Mouse (Mus musculus) brain, embryonic 14.5 days (tissue): ENCODE results near the gene Lyl1.

Source experiments
- CTCF ChIP-seq: fragments of 200-500 bp; IDR thresholded peaks from 2 replicates; pipeline ENCODE4 v1.5.1; 2012; ENCODE audit warnings: inconsistent platforms, mild to moderate bottlenecking, moderate library complexity, borderline replicate concordance; ENCODE audit not compliant: insufficient read depth, insufficient read length; ENCODE audit errors: extremely low read depth
- POLR2A ChIP-seq: fragments of 200-500 bp; IDR thresholded peaks from 2 replicates; pipeline ENCODE4 v1.6.1; 2012; ENCODE audit warnings: mild to moderate bottlenecking, inconsistent platforms, borderline replicate concordance; ENCODE audit not compliant: poor library complexity, insufficient read depth, insufficient read length, severe bottlenecking; ENCODE audit errors: extremely low read depth

DNA sequence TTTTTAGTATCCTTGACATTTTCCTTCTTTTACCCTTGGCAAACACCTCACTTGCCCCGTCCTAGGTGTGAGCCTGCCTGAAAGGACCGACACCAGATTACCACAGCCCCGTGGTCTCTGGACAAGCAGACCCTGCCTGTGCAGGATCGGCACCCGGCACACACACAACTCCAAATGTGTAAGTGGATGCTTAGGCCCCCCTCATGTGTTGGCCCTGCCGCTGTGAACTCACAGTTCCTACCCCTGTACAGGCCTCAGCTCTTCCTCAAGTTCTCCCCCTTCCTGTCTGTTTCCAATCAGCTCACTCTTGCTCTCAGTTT, 21.2 kb downstream of the Lyl1 start:
- TF ChIP-seq POLR2A, result no peak
- no peak for TF ChIP-seq CTCF
